Mouse (Mus musculus) neural tube, embryonic 11.5 days (tissue): ENCODE measurements around the gene Golt1a. TPM values are rescaled to one million over a fixed set of nuclear protein-coding genes. Genes with fewer than 3 reads are reported as not detected.

Source experiments
- ATAC-seq: fragments of 200-750 bp; cut with Nextera tagmentation; 2 replicates; pipeline ENCODE4 v1.8.0; 2017; ENCODE audit warnings: moderate number of reproducible peaks, mild to moderate bottlenecking, moderate TSS enrichment, moderate library complexity; ENCODE audit not compliant: insufficient read depth, low FRiP score, low TSS enrichment
- DNase-seq: peaks from one replicate; pipeline ENCODE4 v3.0.0-alpha.2; 2015; ENCODE audit warnings: low spot score
- H3K27ac ChIP-seq: fragments of 300-500 bp; sonication (generic); 2 replicates; pipeline ENCODE4 v1.5.1; 2014; ENCODE audit warnings: low read depth, mild to moderate bottlenecking, low read length
- H3K27me3 ChIP-seq: fragments of 300-500 bp; sonication (generic); 2 replicates; pipeline ENCODE4 v1.6.1; 2014; ENCODE audit warnings: mild to moderate bottlenecking, low read length, mixed read lengths; ENCODE audit not compliant: control insufficient read depth, insufficient read depth
- H3K36me3 ChIP-seq: fragments of 300-500 bp; sonication (generic); 2 replicates; pipeline ENCODE4 v1.6.1; 2014; ENCODE audit warnings: mild to moderate bottlenecking, low read length, moderate library complexity, mixed read lengths; ENCODE audit not compliant: control insufficient read depth, insufficient read depth
- H3K4me1 ChIP-seq: fragments of 300-500 bp; sonication (generic); 2 replicates; pipeline ENCODE4 v1.6.1; 2014; ENCODE audit warnings: low read length, mixed read lengths; ENCODE audit not compliant: control insufficient read depth, insufficient read depth
- H3K4me2 ChIP-seq: fragments of 300-500 bp; sonication (generic); 2 replicates; pipeline ENCODE4 v1.6.1; 2014; ENCODE audit warnings: low read depth, mild to moderate bottlenecking, moderate library complexity
- H3K4me3 ChIP-seq: fragments of 300-500 bp; sonication (generic); 2 replicates; pipeline ENCODE4 v1.5.1; 2014; ENCODE audit warnings: low read depth, low read length
- H3K9ac ChIP-seq: fragments of 300-500 bp; sonication (generic); 2 replicates; pipeline ENCODE4 v1.6.1; 2014; ENCODE audit warnings: mild to moderate bottlenecking, low read length
- H3K9me3 ChIP-seq: fragments of 300-500 bp; sonication (generic); 2 replicates; pipeline ENCODE4 v1.6.1; 2016; ENCODE audit warnings: low read length; ENCODE audit not compliant: control insufficient read depth
- WGBS: fragments of 180-500 bp; shearing (Covaris S2); extraction: QIAGEN DNeasy Blood & Tissue Kit; methylation state at CpG from one replicate; pipeline ENCODE4 v1.1.7; 2014; 5-methylcytosine and 5-hydroxymethylcytosine counted together
- polyA plus RNA-seq: library from polyadenylated mRNA; unstranded; fragments of >200 nt; fragmentation: Nextera tagmentation; extraction: Ambion mirVana; gene quantifications from 2 replicates; pipeline ENCODE4 v1.2.1, GENCODE M21; 2014

Golt1a gene
- polyA plus RNA-seq, 1 experiment from 2014 or later: not detected

DNA sequence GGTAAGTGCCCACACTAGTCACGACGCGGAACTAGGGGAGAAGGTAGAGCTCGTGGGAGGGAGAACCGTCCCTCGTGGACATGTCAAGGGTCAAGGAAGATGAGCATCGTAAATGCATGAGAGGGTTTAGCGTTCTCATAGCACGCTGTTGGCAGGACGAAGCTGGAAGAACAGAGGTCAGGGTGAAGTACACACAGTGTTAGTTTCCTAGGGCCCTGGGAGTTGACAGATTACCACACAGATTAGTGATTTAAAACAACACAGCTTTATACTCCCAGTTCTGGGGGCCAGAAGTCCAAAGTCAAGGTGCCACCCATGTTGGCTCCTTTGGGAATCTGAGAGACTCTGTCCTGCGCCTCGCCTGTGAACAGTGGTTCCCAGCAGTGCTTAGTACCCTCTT lies 21.7 kb upstream of the Golt1a start:
- Histone ChIP-seq H3K9ac (no peak overlapping the region), H3K4me1 (no peaks in the 10 kb centered on the region), H3K4me3 (no peak overlapping the region), H3K9me3 (no peaks in the 10 kb centered on the region), H3K36me3 (peaks cover 4% of the 10 kb centered on the region), H3K27ac (no peak overlapping the region), H3K27me3 (no peaks in the 10 kb centered on the region), H3K4me2 (no peak overlapping the region)
- WGBS: 91% methylated on average over 12 of the region's 12 CpGs
- ATAC-seq: no peak
- DNase-seq: no peak

- H3K9me3 ChIP-seq: no peaks in the 10 kb centered on the region
- H3K4me2 ChIP-seq: no peak overlapping the region
- no peak overlapping the region for H3K9ac ChIP-seq
- DNase-seq: no peak
- H3K4me1 ChIP-seq: no peaks in the 10 kb centered on the region
- H3K27ac ChIP-seq: no peak overlapping the region
- 90% methylated on average over 6 of the region's 6 CpGs for WGBS
- ATAC-seq: no peak
- H3K27me3 ChIP-seq: no peaks in the 10 kb centered on the region
- no peaks in the 10 kb centered on the region for H3K36me3 ChIP-seq
- H3K4me3 ChIP-seq: no peak overlapping the region
Measured at GRCm38 (mm10) chr1:133291888-133292287, 17.7 kb upstream of the Golt1a start.

DNA sequence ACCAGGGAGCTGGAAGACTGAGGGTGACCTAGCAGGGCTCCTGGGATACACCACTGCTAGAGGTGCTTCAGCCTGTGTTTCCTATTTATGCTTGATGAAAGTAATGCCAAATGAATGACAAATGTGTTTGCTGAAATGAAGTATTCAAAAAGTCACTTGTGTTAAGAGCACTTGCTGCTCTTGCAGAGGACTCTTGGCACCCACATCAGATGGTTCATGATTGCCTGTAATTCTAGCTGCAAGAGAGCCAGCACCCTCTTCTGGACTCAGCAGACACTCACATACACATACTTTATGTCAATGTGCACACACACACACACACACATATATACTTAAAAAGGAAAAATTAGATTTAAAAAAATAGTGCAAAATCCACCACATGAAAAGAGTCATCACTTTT lies 17.0 kb upstream of the Golt1a start:
- H3K9ac ChIP-seq: no peak overlapping the region
- no peaks in the 10 kb centered on the region; the same call in 1 of the 2 replicates for H3K4me1 ChIP-seq
- DNase-seq: no peak
- H3K27ac ChIP-seq: no peak overlapping the region
- H3K9me3 ChIP-seq: no peaks in the 10 kb centered on the region
- no peak overlapping the region for H3K4me2 ChIP-seq
- H3K4me3 ChIP-seq: no peak overlapping the region
- H3K27me3 ChIP-seq: no peaks in the 10 kb centered on the region
- ATAC-seq: no peak
- no peaks in the 10 kb centered on the region for H3K36me3 ChIP-seq

DNA sequence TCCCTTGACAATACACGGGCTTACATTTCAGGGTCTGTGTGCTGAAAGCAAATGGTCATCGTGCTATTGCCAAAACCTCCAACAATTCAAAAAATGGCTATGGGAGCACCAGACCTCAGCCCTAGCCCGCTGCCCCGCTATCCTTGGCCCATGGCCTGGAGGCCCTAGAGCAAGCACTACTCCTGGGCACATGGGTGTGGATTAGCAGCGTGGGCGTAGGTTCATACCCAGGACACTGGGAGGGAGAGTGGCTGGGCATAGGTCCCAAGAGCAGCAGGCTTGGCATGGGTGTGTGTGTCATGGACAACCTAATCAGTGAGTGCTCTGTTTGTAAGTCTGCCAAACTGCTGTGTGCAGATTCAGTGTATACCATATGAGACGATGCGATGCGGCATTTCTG lies 13.2 kb upstream of the Golt1a start:
- WGBS: 92% methylated on average over 9 of the region's 9 CpGs
- H3K27me3 ChIP-seq: no peaks in the 10 kb centered on the region
- ATAC-seq: no peak
- H3K4me1 ChIP-seq: no peaks in the 10 kb centered on the region; the same call in 1 of the 2 replicates
- no peak overlapping the region for H3K9ac ChIP-seq
- H3K36me3 ChIP-seq: no peaks in the 10 kb centered on the region
- no peak overlapping the region for H3K4me2 ChIP-seq
- no peak overlapping the region for H3K27ac ChIP-seq
- no peak for DNase-seq
- no peak overlapping the region for H3K4me3 ChIP-seq
- no peaks in the 10 kb centered on the region for H3K9me3 ChIP-seq

DNA sequence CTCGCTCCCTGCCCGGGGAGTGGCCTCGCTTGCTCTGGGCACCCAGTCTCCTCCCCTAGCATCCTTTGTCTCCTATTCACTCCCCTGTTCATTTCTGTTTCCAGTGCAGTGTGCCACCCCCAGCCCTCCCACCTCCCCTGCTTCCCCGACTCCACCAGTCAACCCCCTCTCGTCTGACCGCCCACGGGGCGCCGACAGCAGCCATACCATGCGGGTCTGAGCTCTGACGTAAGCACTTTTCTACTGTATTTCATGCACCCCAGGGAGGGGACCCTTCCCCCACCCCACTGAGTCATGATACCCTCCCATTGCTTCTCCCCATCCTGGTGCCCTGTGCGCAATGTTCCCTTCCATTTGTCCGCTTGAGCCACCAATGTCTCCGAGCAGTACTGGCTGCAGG lies 10.8 kb upstream of the Golt1a start:
- no peak overlapping the region for H3K27ac ChIP-seq
- 47% methylated on average over 14 of the region's 14 CpGs for WGBS
- no peaks in the 10 kb centered on the region for H3K27me3 ChIP-seq
- H3K4me3 ChIP-seq: no peak overlapping the region
- no peak overlapping the region for H3K9ac ChIP-seq
- H3K4me1 ChIP-seq: no peaks in the 10 kb centered on the region; the same call in 1 of the 2 replicates
- no peak for ATAC-seq
- H3K9me3 ChIP-seq: no peaks in the 10 kb centered on the region
- H3K36me3 ChIP-seq: peaks cover 2% of the 10 kb centered on the region; the same call in 1 of the 2 replicates
- no peak for DNase-seq
- H3K4me2 ChIP-seq: no peak overlapping the region

- Histone ChIP-seq H3K4me3 (no peak overlapping the region), H3K9me3 (no peaks in the 10 kb centered on the region; the same call in 1 of the 2 replicates), H3K4me2 (no peak overlapping the region), H3K9ac (no peak overlapping the region), H3K4me1 (no peaks in the 10 kb centered on the region; the same call in 1 of the 2 replicates), H3K27ac (no peak overlapping the region), H3K27me3 (no peaks in the 10 kb centered on the region), H3K36me3 (peaks cover 2% of the 10 kb centered on the region; the same call in 1 of the 2 replicates)
- DNase-seq: no peak
- ATAC-seq: no peak
- WGBS: 66% methylated on average over 3 of the region's 3 CpGs
Measured at GRCm38 (mm10) chr1:133302540-133302939, 7.1 kb upstream of the Golt1a start.

GRCm38 (mm10) chr1:133306842-133307241 lies 2.8 kb upstream of the Golt1a start:
- no peaks in the 10 kb centered on the region for H3K27me3 ChIP-seq
- H3K27ac ChIP-seq: no peak overlapping the region
- no peaks in the 10 kb centered on the region for H3K4me1 ChIP-seq
- H3K4me2 ChIP-seq: no peak overlapping the region
- WGBS: 18% methylated on average over 4 of the region's 4 CpGs
- no peak overlapping the region for H3K4me3 ChIP-seq
- H3K36me3 ChIP-seq: peaks cover 2% of the 10 kb centered on the region; the same call in 1 of the 2 replicates
- no peak overlapping the region for H3K9ac ChIP-seq
- H3K9me3 ChIP-seq: no peaks in the 10 kb centered on the region; the same call in 1 of the 2 replicates
- DNase-seq (peak; percentile 79), ATAC-seq (peak; percentile 50; the same call in 1 of the 2 replicates)

DNA sequence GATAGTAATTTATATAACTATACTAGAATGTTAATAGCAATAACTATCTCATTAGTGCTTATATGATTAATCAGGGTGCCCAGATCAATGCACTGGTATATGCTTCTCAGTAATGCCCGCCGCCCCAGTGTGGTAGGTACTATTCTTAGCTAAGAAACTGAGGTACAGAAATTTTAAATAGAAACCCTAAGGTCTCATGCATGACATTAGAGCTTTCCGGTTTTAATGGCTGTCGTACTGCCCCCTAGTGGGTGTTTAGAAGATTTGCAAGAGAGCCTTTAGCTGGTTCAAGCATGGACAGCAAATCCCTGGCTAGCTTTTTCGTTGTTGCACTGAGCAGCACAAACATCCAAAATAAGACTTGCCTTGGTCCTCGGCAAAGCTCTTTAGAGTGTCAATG lies 2.3 kb upstream of the Golt1a start:
- no peak overlapping the region for H3K27ac ChIP-seq
- peaks cover 2% of the 10 kb centered on the region; the same call in 1 of the 2 replicates for H3K36me3 ChIP-seq
- 22% methylated on average over 6 of the region's 6 CpGs for WGBS
- ATAC-seq: peak; percentile 41; the same call in 1 of the 2 replicates
- no peak overlapping the region for H3K9ac ChIP-seq
- peak; percentile 68 for DNase-seq
- no peak overlapping the region for H3K4me3 ChIP-seq
- H3K4me1 ChIP-seq: no peaks in the 10 kb centered on the region
- H3K4me2 ChIP-seq: no peak overlapping the region
- H3K9me3 ChIP-seq: no peaks in the 10 kb centered on the region; the same call in 1 of the 2 replicates
- no peaks in the 10 kb centered on the region for H3K27me3 ChIP-seq

DNA sequence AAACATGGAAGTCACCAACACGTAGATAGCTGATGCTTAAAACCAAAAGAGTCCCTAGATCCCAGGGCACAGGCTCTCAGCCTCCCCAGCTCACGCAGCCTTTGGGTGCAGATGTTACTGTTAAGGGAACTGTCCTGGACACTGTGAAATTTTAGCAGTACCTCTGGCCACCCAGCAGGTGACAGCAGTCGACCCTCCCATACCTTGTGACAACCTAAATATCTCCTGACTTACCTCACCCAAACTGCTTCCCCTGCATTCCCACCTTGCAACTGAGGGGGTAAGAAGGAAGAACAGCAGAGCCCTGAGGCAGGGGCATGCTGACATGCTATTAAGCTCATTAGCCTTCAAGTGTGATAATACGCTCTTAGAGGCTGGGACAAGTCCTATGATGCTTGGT lies 1.6 kb downstream of the Golt1a start:
- no peak overlapping the region for H3K4me3 ChIP-seq
- ATAC-seq: no peak
- 60% methylated on average over 4 of the region's 4 CpGs for WGBS
- H3K4me1 ChIP-seq: no peaks in the 10 kb centered on the region
- H3K4me2 ChIP-seq: no peak overlapping the region
- H3K9me3 ChIP-seq: no peaks in the 10 kb centered on the region
- DNase-seq: no peak
- H3K27me3 ChIP-seq: no peaks in the 10 kb centered on the region
- no peaks in the 10 kb centered on the region for H3K36me3 ChIP-seq
- H3K9ac ChIP-seq: no peak overlapping the region
- no peak overlapping the region for H3K27ac ChIP-seq
